Mouse (Mus musculus) bone marrow macrophage, adult 2 months (primary cell): ENCODE results near the gene Catsperz.

Experiments
- CTCF ChIP-seq: IDR thresholded peaks from 2 replicates; pipeline ENCODE4 v1.5.1; 2012; ENCODE audit warnings: low read depth, mild to moderate bottlenecking, low read length, moderate library complexity
- POLR2A ChIP-seq: IDR thresholded peaks from 2 replicates; pipeline ENCODE4 v1.6.1; 2012; ENCODE audit warnings: mild to moderate bottlenecking, low read depth, low read length, borderline replicate concordance

DNA sequence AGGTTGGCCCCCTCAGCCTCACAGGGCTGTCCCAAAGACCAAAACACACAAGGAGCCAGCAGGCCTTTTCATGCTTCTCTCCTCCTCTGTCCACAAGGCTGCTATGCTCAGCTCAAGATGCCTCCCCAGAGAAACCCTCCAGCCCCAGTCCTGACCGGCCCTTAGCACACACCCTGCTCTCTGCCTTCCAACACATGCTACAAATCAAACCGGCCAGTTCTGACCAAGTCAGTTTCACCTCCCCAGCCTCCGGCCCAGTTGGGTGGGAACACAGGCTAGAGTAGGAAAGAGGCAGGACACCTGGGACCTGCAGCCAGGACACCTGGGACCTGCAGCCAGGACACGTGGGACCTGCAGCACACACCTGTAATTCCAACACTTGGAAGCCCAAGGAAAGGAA lies 8.7 kb downstream of the Catsperz start:
- TF ChIP-seq CTCF, result no peak
- no peak for TF ChIP-seq POLR2A
